14 mouse cellular contexts compared by ENCODE assay signal in genomic region chr17:79835714-79836373, GRCm38 (mm10).
DNase-seq lines count a peak whose midpoint lies in the region; TF ChIP-seq lines count a peak whose summit lies in the region.
"Had no signal": no experiment of that assay in that cellular context is flagged by ENCODE, and none has a peak within 500 bp of the region (broad histone marks: within the 10 kb centered on the region; RNA-seq: fewer than 3 reads in every experiment).

No protein-coding gene starts in this region.

- no peaks in the 10 kb centered on the region; the same call in 1 of the 2 replicates for H3K4me1 ChIP-seq in kidney, adult 2 months (ENCODE audit: control insufficient read depth, insufficient read depth, low read length)
- H3K4me1 ChIP-seq in brown adipose tissue, adult 24 weeks (ENCODE audit: control insufficient read depth, insufficient read depth, insufficient read length, low read length) = peaks cover 3% of the 10 kb centered on the region; the same call in 1 of the 2 replicates
- H3K4me1 ChIP-seq: hindbrain, embryonic 15.5 days had no signal

- peak overlapping the region; percentile 85 for H3K27ac ChIP-seq in kidney, adult 2 months (ENCODE audit: insufficient read depth, low read depth, low read length)
- H3K27ac ChIP-seq in brown adipose tissue, adult 24 weeks (replicated peaks; ENCODE audit: low read depth, low read length) = peak overlapping the region; percentile 55; the same call in 1 of the 2 replicates
- H3K27ac ChIP-seq: hindbrain, embryonic 15.5 days; limb, embryonic 13.5 days; lung, embryonic 15.5 days had no signal

- no peak overlapping the region for H3K4me3 ChIP-seq in kidney, adult 2 months (ENCODE audit: insufficient read depth, low read depth, low read length)
- H3K4me3 ChIP-seq in brown adipose tissue, adult 24 weeks (ENCODE audit: insufficient read depth, low read depth, low read length) = no peak overlapping the region
- H3K4me3 ChIP-seq: hindbrain, embryonic 15.5 days; limb, embryonic 13.5 days; lung, embryonic 15.5 days had no signal

- DNase-seq in kidney, adult 2 months = peak; percentile 75
- no peak for DNase-seq in kidney, postnatal 25 days
- peak; percentile 79 for DNase-seq in NIH3T3 (ENCODE audit: low read depth)
- DNase-seq in kidney, postnatal 10 days = peak; percentile 37
- DNase-seq in left cerebral cortex, adult 11 months (ENCODE audit: low spot score) = no peak
- DNase-seq in left cerebral cortex, adult 18-20 months (ENCODE audit: low spot score in 2 of 2) = no peak
- DNase-seq: cerebellum, adult 8-10 months; forebrain, postnatal 0 days; gastrocnemius, postnatal 36 days; layer of hippocampus, adult 9-11 months had no signal

- no peak for TF ChIP-seq CTCF in kidney, adult 2 months (conservative IDR thresholded peaks at IDR 0.05; ENCODE audit: insufficient read depth, insufficient read length, low read depth, low read length)

- no peak for TF ChIP-seq POLR2A in kidney, adult 2 months (IDR thresholded peaks at IDR 0.05; ENCODE audit: low read depth, low read length)

- no peaks in the 10 kb centered on the region for H3K27me3 ChIP-seq in kidney, adult 2 months (replicated peaks; ENCODE audit: control insufficient read depth, insufficient read depth, low read length)
- H3K27me3 ChIP-seq: hindbrain, embryonic 15.5 days; lung, embryonic 15.5 days had no signal

- H3K36me3 ChIP-seq in kidney, adult 2 months (ENCODE audit: control insufficient read depth, insufficient read depth, low read length) = no peaks in the 10 kb centered on the region
- H3K36me3 ChIP-seq: hindbrain, embryonic 15.5 days; limb, embryonic 13.5 days; lung, embryonic 15.5 days had no signal

- 33% methylated on average over 5 of the region's 5 CpGs for WGBS in kidney, adult 2 months

Comparison
In these comparisons a context has a peak if more than half of its experiments do, and no peak if none do; other contexts are left out.
1. DNase-seq: peak in kidney, adult 2 months (single experiment), NIH3T3 (single experiment) and kidney, postnatal 10 days (single experiment); none in kidney, postnatal 25 days (0 of 2), left cerebral cortex, adult 11 months (single experiment) and left cerebral cortex, adult 18-20 months (0 of 2).